ENCODE assay signal across 18 mouse cellular contexts in the genomic region with DNA sequence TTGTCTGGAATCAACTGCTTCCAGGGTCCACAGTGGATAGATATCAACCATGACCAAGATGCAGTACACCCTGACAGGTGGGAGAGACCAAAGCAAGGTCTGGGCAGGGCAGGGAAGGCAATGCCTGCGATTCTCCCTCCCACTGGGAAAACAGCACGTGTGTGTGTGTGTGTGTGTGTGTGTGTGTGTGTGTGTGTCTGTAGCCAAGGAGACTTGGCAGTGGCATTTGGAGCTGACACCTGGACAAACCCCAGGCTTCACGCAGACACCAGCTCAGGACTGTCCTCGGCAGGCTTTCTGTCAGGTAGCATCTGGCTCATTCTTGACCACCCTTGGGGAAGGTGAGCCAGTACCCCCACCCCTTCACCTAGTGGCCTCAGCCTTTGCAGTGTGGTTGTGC.
"Had no signal": no experiment of that assay in that cellular context is flagged by ENCODE, and none has a peak within 500 bp of the region (broad histone marks: within the 10 kb centered on the region; RNA-seq: fewer than 3 reads in every experiment).

No protein-coding gene starts in this region.

- H3K27ac ChIP-seq: kidney, embryonic 15.5 days; limb, embryonic 10.5 days; limb, embryonic 13.5 days; liver, embryonic 14.5 days; midbrain, embryonic 10.5 days; midbrain, embryonic 13.5 days; neural tube, embryonic 13.5 days had no signal

- H3K4me3 ChIP-seq: kidney, embryonic 15.5 days; limb, embryonic 10.5 days; limb, embryonic 13.5 days; megakaryocyte, embryonic 14.5 days; midbrain, embryonic 10.5 days; midbrain, embryonic 13.5 days; myocyte; neural tube, embryonic 13.5 days had no signal

- H3K4me1 ChIP-seq: midbrain, embryonic 13.5 days had no signal

- DNase-seq: kidney, adult 8-10 months; kidney, postnatal 10 days; kidney, postnatal 36 days; layer of hippocampus, adult 9-11 months; liver, postnatal 0 days; lung, embryonic 14.5 days; lung, postnatal 36 days; thymus, adult 18-20 months; thymus, postnatal 36 days had no signal
